ENCODE assay signal across 8 mouse cellular contexts in genomic region chr16:18233919-18234670, GRCm38 (mm10). TPM values are rescaled to one million over a fixed set of nuclear protein-coding genes. Genes with fewer than 3 reads are reported as not detected.
DNase-seq lines count a peak whose midpoint lies in the region; ATAC-seq lines count a peak whose summit lies in the region.

No protein-coding gene starts in this region.

- peak overlapping the region; percentile 92 for H3K4me3 ChIP-seq in megakaryocyte, embryonic 14.5 days (replicated peaks)
- peak overlapping the region; percentile 93 for H3K4me3 ChIP-seq in embryonic facial prominence, embryonic 10.5 days
- H3K4me3 ChIP-seq in intestine, embryonic 15.5 days (replicated peaks), result peak overlapping the region; percentile 94
- H3K4me3 ChIP-seq in midbrain, embryonic 14.5 days (replicated peaks; ENCODE audit: low read depth, low read length), result peak overlapping the region; percentile 84

- WGBS in embryonic facial prominence, embryonic 10.5 days, result 21% methylated on average over 13 of the region's 13 CpGs
- WGBS in intestine, embryonic 15.5 days, result 14% methylated on average over 13 of the region's 13 CpGs
- 21% methylated on average over 13 of the region's 13 CpGs for WGBS in midbrain, embryonic 14.5 days

- H3K4me2 ChIP-seq in intestine, embryonic 15.5 days (replicated peaks), result peak overlapping the region; percentile 77
- peak overlapping the region; percentile 58 for H3K4me2 ChIP-seq in midbrain, embryonic 14.5 days (ENCODE audit: low read length)

- peak overlapping the region; percentile 89 for H3K9ac ChIP-seq in intestine, embryonic 15.5 days
- peak overlapping the region; percentile 88 for H3K9ac ChIP-seq in midbrain, embryonic 14.5 days (replicated peaks; ENCODE audit: low read length)

- peaks cover 25% of the 10 kb centered on the region for H3K36me3 ChIP-seq in megakaryocyte, embryonic 14.5 days (replicated peaks; ENCODE audit: low read length)
- H3K36me3 ChIP-seq in embryonic facial prominence, embryonic 10.5 days (replicated peaks), result peaks cover 33% of the 10 kb centered on the region
- H3K36me3 ChIP-seq in intestine, embryonic 15.5 days, result peaks cover 4% of the 10 kb centered on the region
- peaks cover 17% of the 10 kb centered on the region for H3K36me3 ChIP-seq in midbrain, embryonic 14.5 days (ENCODE audit: control insufficient read depth, insufficient read depth, low read length)

- H3K4me1 ChIP-seq in megakaryocyte, embryonic 14.5 days, result peaks cover 46% of the 10 kb centered on the region
- H3K4me1 ChIP-seq in embryonic facial prominence, embryonic 10.5 days, result peaks cover 38% of the 10 kb centered on the region
- peaks cover 35% of the 10 kb centered on the region for H3K4me1 ChIP-seq in intestine, embryonic 15.5 days (replicated peaks)
- peaks cover 23% of the 10 kb centered on the region for H3K4me1 ChIP-seq in midbrain, embryonic 14.5 days (ENCODE audit: control insufficient read depth, insufficient read depth, low read length)

- no peaks in the 10 kb centered on the region for H3K9me3 ChIP-seq in megakaryocyte, embryonic 14.5 days
- no peaks in the 10 kb centered on the region for H3K9me3 ChIP-seq in embryonic facial prominence, embryonic 10.5 days
- H3K9me3 ChIP-seq in intestine, embryonic 15.5 days, result no peaks in the 10 kb centered on the region
- no peaks in the 10 kb centered on the region for H3K9me3 ChIP-seq in midbrain, embryonic 14.5 days (ENCODE audit: control insufficient read depth, low read length)

- no peak for DNase-seq in embryonic facial prominence, embryonic 10.5 days (ENCODE audit: low spot score)
- no peak for DNase-seq in midbrain, embryonic 14.5 days
- no peak for DNase-seq in cerebellum, adult 8-10 months
- no peak for DNase-seq in adrenal gland, postnatal 4 days (ENCODE audit: low spot score in 2 of 2)
- DNase-seq in ovary, postnatal 10 days (ENCODE audit: low spot score), result no peak

- H3K27ac ChIP-seq in embryonic facial prominence, embryonic 10.5 days (replicated peaks), result peak overlapping the region; percentile 90
- peak overlapping the region; percentile 74; the same call in 1 of the 2 replicates for H3K27ac ChIP-seq in intestine, embryonic 15.5 days
- peak overlapping the region; percentile 93 for H3K27ac ChIP-seq in midbrain, embryonic 14.5 days (replicated peaks; ENCODE audit: low read depth, low read length)

- peaks cover 49% of the 10 kb centered on the region for H3K27me3 ChIP-seq in megakaryocyte, embryonic 14.5 days (replicated peaks)
- no peaks in the 10 kb centered on the region for H3K27me3 ChIP-seq in embryonic facial prominence, embryonic 10.5 days (replicated peaks; ENCODE audit: low read depth, poor library complexity, severe bottlenecking)
- no peaks in the 10 kb centered on the region for H3K27me3 ChIP-seq in intestine, embryonic 15.5 days (replicated peaks)
- no peaks in the 10 kb centered on the region for H3K27me3 ChIP-seq in midbrain, embryonic 14.5 days (ENCODE audit: control insufficient read depth, insufficient read depth, low read length)

- ATAC-seq in megakaryocyte, adult 5-6 weeks (ENCODE audit: poor library complexity, severe bottlenecking), result no peak
- ATAC-seq in intestine, embryonic 15.5 days, result peak; percentile 29
- peak; percentile 12 for ATAC-seq in midbrain, embryonic 14.5 days (ENCODE audit: low FRiP score, low TSS enrichment)

RNA-seq across cellular contexts. Expression of gene Zdhhc8, which starts 0.8 kb away (rescaled TPM):
- 18.6 and 41.2 TPM in 2 replicates for polyA plus RNA-seq in megakaryocyte, embryonic 14.5 days (2012; ENCODE audit: insufficient read depth, low replicate concordance)
- total RNA-seq in megakaryocyte, adult 5-6 weeks (2015), result 5.1 and 5.8 TPM in 2 replicates
- total RNA-seq in megakaryocyte, adult 5-6 weeks (2017), result 2.2 and 4.0 TPM in 2 replicates
- polyA plus RNA-seq in embryonic facial prominence, embryonic 10.5 days (2016; fragmentation: Nextera tagmentation; extraction: Ambion mirVana), result 15.5 and 17.9 TPM in 2 replicates
- polyA plus RNA-seq in intestine, embryonic 15.5 days (2015; fragmentation: Nextera tagmentation; extraction: Ambion mirVana), result 11.5 and 11.6 TPM in 2 replicates
- 13.8 and 13.9 TPM in 2 replicates for polyA plus RNA-seq in midbrain, embryonic 14.5 days (2014; fragmentation: Nextera tagmentation; extraction: Ambion mirVana)
- 10 to 100 TPM; 26.7 to 27.0 TPM for total RNA-seq in adrenal gland, postnatal 4 days (2021)

RNA-seq across cellular contexts. Expression of gene Trmt2a, which starts 14.4 kb away (rescaled TPM):
- polyA plus RNA-seq in megakaryocyte, embryonic 14.5 days (2012; ENCODE audit: insufficient read depth, low replicate concordance), result 3.9 and 21.7 TPM in 2 replicates
- total RNA-seq in megakaryocyte, adult 5-6 weeks (2015), result 62.8 and 73.1 TPM in 2 replicates
- 48.8 and 69.0 TPM in 2 replicates for total RNA-seq in megakaryocyte, adult 5-6 weeks (2017)
- polyA plus RNA-seq in embryonic facial prominence, embryonic 10.5 days (2016; fragmentation: Nextera tagmentation; extraction: Ambion mirVana), result 116 and 120 TPM in 2 replicates
- 102 and 107 TPM in 2 replicates for polyA plus RNA-seq in intestine, embryonic 15.5 days (2015; fragmentation: Nextera tagmentation; extraction: Ambion mirVana)
- 80.2 and 81.3 TPM in 2 replicates for polyA plus RNA-seq in midbrain, embryonic 14.5 days (2014; fragmentation: Nextera tagmentation; extraction: Ambion mirVana)
- total RNA-seq in adrenal gland, postnatal 4 days (2021), result 10 to 100 TPM; 55.7 to 58.8 TPM

RNA-seq across cellular contexts. Expression of gene Ranbp1, which starts 14.4 kb away (rescaled TPM):
- 283 and 648 TPM in 2 replicates for polyA plus RNA-seq in megakaryocyte, embryonic 14.5 days (2012; ENCODE audit: insufficient read depth, low replicate concordance)
- total RNA-seq in megakaryocyte, adult 5-6 weeks (2015), result 222 and 262 TPM in 2 replicates
- 251 and 278 TPM in 2 replicates for total RNA-seq in megakaryocyte, adult 5-6 weeks (2017)
- 1,276 and 1,293 TPM in 2 replicates for polyA plus RNA-seq in embryonic facial prominence, embryonic 10.5 days (2016; fragmentation: Nextera tagmentation; extraction: Ambion mirVana)
- 535 and 668 TPM in 2 replicates for polyA plus RNA-seq in intestine, embryonic 15.5 days (2015; fragmentation: Nextera tagmentation; extraction: Ambion mirVana)
- polyA plus RNA-seq in midbrain, embryonic 14.5 days (2014; fragmentation: Nextera tagmentation; extraction: Ambion mirVana), result 451 and 457 TPM in 2 replicates
- 100 to 1,000 TPM; 167 to 187 TPM for total RNA-seq in adrenal gland, postnatal 4 days (2021)

RNA-seq across cellular contexts. Expression of gene Ccdc188, which starts 16.4 kb away (rescaled TPM):
- not detected in 2 replicates for polyA plus RNA-seq in megakaryocyte, embryonic 14.5 days (2012; ENCODE audit: insufficient read depth, low replicate concordance)
- not detected in 2 replicates for total RNA-seq in megakaryocyte, adult 5-6 weeks (2015)
- not detected in 2 replicates for total RNA-seq in megakaryocyte, adult 5-6 weeks (2017)
- not detected in 2 replicates for polyA plus RNA-seq in embryonic facial prominence, embryonic 10.5 days (2016; fragmentation: Nextera tagmentation; extraction: Ambion mirVana)
- not detected in 2 replicates for polyA plus RNA-seq in intestine, embryonic 15.5 days (2015; fragmentation: Nextera tagmentation; extraction: Ambion mirVana)
- polyA plus RNA-seq in midbrain, embryonic 14.5 days (2014; fragmentation: Nextera tagmentation; extraction: Ambion mirVana), result not detected in 2 replicates
- not detected for total RNA-seq in adrenal gland, postnatal 4 days (2021)

RNA-seq across cellular contexts. Expression of gene Gm49776, which starts 24.0 kb away (rescaled TPM):
- polyA plus RNA-seq in megakaryocyte, embryonic 14.5 days (2012; ENCODE audit: insufficient read depth, low replicate concordance), result 1.3 TPM in 1 of 2 replicates, not detected in the other
- not detected in 2 replicates for total RNA-seq in megakaryocyte, adult 5-6 weeks (2015)
- not detected in 2 replicates for total RNA-seq in megakaryocyte, adult 5-6 weeks (2017)
- 6.6 TPM in 1 of 2 replicates, not detected in the other for polyA plus RNA-seq in embryonic facial prominence, embryonic 10.5 days (2016; fragmentation: Nextera tagmentation; extraction: Ambion mirVana)
- polyA plus RNA-seq in intestine, embryonic 15.5 days (2015; fragmentation: Nextera tagmentation; extraction: Ambion mirVana), result 3.3 TPM in 1 of 2 replicates, not detected in the other
- 0.86 and 3.3 TPM in 2 replicates for polyA plus RNA-seq in midbrain, embryonic 14.5 days (2014; fragmentation: Nextera tagmentation; extraction: Ambion mirVana)
- total RNA-seq in adrenal gland, postnatal 4 days (2021), result not detected
